26 mouse cellular contexts compared by ENCODE assay signal in genomic region chr9:89833596-89833995, GRCm38 (mm10).
DNase-seq lines count a peak whose midpoint lies in the region; ATAC-seq lines count a peak whose summit lies in the region.
"Had no signal": no experiment of that assay in that cellular context is flagged by ENCODE, and none has a peak within 500 bp of the region (broad histone marks: within the 10 kb centered on the region; RNA-seq: fewer than 3 reads in every experiment).

No protein-coding gene starts in this region.

- no peak overlapping the region for H3K4me3 ChIP-seq in kidney, embryonic 16.5 days (ENCODE audit: low read length)
- H3K4me3 ChIP-seq in heart, embryonic 12.5 days: no peak overlapping the region
- H3K4me3 ChIP-seq: forebrain, embryonic 10.5 days; forebrain, embryonic 13.5 days; heart, embryonic 15.5 days; hindbrain, embryonic 10.5 days; hindbrain, embryonic 13.5 days; intestine, embryonic 15.5 days had no signal

- ATAC-seq in kidney, embryonic 16.5 days (ENCODE audit: low FRiP score, low TSS enrichment): no peak
- ATAC-seq in heart, embryonic 12.5 days (ENCODE audit: insufficient number of reproducible peaks, low FRiP score): no peak
- ATAC-seq: forebrain, embryonic 13.5 days; forebrain, embryonic 16.5 days; hindbrain, embryonic 16.5 days; intestine, embryonic 15.5 days; Patski had no signal

- no peak overlapping the region for H3K4me2 ChIP-seq in kidney, embryonic 16.5 days (replicated peaks; ENCODE audit: low read depth, low read length)
- H3K4me2 ChIP-seq in heart, embryonic 12.5 days: no peak overlapping the region
- H3K4me2 ChIP-seq: forebrain, embryonic 13.5 days; heart, embryonic 11.5 days; heart, embryonic 15.5 days; hindbrain, embryonic 13.5 days; intestine, embryonic 15.5 days had no signal

- H3K27me3 ChIP-seq in kidney, embryonic 16.5 days (ENCODE audit: insufficient read depth, low read length): no peaks in the 10 kb centered on the region
- H3K27me3 ChIP-seq in heart, embryonic 12.5 days (replicated peaks): 0 out of 2 replicates have a peak, but pooled peaks cover 6% of the 10 kb centered on the region
- H3K27me3 ChIP-seq: hindbrain, embryonic 13.5 days; intestine, embryonic 15.5 days had no signal

- H3K36me3 ChIP-seq in kidney, embryonic 16.5 days (ENCODE audit: insufficient read depth, low read length): no peaks in the 10 kb centered on the region
- no peaks in the 10 kb centered on the region for H3K36me3 ChIP-seq in heart, embryonic 12.5 days
- H3K36me3 ChIP-seq: forebrain, embryonic 10.5 days; G1E; heart, embryonic 15.5 days; hindbrain, embryonic 10.5 days; hindbrain, embryonic 13.5 days; intestine, embryonic 15.5 days had no signal

- DNase-seq in adipocyte (ENCODE audit: low spot score): peak; percentile 34
- peak; percentile 89 for DNase-seq in adrenal gland, adult 2 months
- peak; percentile 79 for DNase-seq in adrenal gland, postnatal 14 days
- no peak for DNase-seq in layer of hippocampus, adult 11-12 months (ENCODE audit: low spot score)
- DNase-seq: B cell, adult 2 months; cerebellum, adult 11-12 months; cerebellum, adult 8-10 months; cerebellum, postnatal 14 days; gastrocnemius, postnatal 25 days; heart, postnatal 10 days; heart, postnatal 36 days; kidney, adult 11 months; kidney, adult 8-10 months had no signal

- 76% methylated on average over 9 of the region's 9 CpGs for WGBS in kidney, embryonic 16.5 days
- 85% methylated on average over 9 of the region's 9 CpGs for WGBS in heart, embryonic 12.5 days

- H3K9me3 ChIP-seq in kidney, embryonic 16.5 days (ENCODE audit: low read length): no peaks in the 10 kb centered on the region
- no peaks in the 10 kb centered on the region for H3K9me3 ChIP-seq in heart, embryonic 12.5 days (replicated peaks)
- H3K9me3 ChIP-seq: forebrain, embryonic 10.5 days; forebrain, embryonic 13.5 days; heart, embryonic 15.5 days; hindbrain, embryonic 10.5 days; hindbrain, embryonic 13.5 days; intestine, embryonic 15.5 days had no signal

- H3K27ac ChIP-seq in kidney, embryonic 16.5 days (ENCODE audit: low read length): no peak overlapping the region
- H3K27ac ChIP-seq in heart, embryonic 12.5 days (ENCODE audit: poor library complexity, severe bottlenecking): no peak overlapping the region
- H3K27ac ChIP-seq: forebrain, embryonic 10.5 days; forebrain, embryonic 13.5 days; heart, embryonic 15.5 days; hindbrain, embryonic 10.5 days; hindbrain, embryonic 13.5 days; intestine, embryonic 15.5 days had no signal

- H3K9ac ChIP-seq in kidney, embryonic 16.5 days (replicated peaks; ENCODE audit: low read length): no peak overlapping the region
- H3K9ac ChIP-seq in heart, embryonic 12.5 days: no peak overlapping the region
- H3K9ac ChIP-seq: forebrain, embryonic 13.5 days; heart, embryonic 15.5 days; hindbrain, embryonic 13.5 days; intestine, embryonic 15.5 days had no signal

- H3K4me1 ChIP-seq in kidney, embryonic 16.5 days (ENCODE audit: insufficient read depth, low read length): no peaks in the 10 kb centered on the region
- no peaks in the 10 kb centered on the region for H3K4me1 ChIP-seq in heart, embryonic 12.5 days (replicated peaks)
- H3K4me1 ChIP-seq: forebrain, embryonic 10.5 days; forebrain, embryonic 13.5 days; heart, embryonic 15.5 days; hindbrain, embryonic 10.5 days; hindbrain, embryonic 13.5 days; intestine, embryonic 15.5 days had no signal
